Mouse (Mus musculus): ENCODE results near the gene Trove2. TPM values are rescaled to one million over a fixed set of nuclear protein-coding genes. Genes with fewer than 3 reads are reported as not detected.

Gene Trove2
- polyA plus RNA-seq (2015; fragmentation: Nextera tagmentation; extraction: Ambion mirVana): 19.0 and 20.2 TPM in 2 replicates

DNA sequence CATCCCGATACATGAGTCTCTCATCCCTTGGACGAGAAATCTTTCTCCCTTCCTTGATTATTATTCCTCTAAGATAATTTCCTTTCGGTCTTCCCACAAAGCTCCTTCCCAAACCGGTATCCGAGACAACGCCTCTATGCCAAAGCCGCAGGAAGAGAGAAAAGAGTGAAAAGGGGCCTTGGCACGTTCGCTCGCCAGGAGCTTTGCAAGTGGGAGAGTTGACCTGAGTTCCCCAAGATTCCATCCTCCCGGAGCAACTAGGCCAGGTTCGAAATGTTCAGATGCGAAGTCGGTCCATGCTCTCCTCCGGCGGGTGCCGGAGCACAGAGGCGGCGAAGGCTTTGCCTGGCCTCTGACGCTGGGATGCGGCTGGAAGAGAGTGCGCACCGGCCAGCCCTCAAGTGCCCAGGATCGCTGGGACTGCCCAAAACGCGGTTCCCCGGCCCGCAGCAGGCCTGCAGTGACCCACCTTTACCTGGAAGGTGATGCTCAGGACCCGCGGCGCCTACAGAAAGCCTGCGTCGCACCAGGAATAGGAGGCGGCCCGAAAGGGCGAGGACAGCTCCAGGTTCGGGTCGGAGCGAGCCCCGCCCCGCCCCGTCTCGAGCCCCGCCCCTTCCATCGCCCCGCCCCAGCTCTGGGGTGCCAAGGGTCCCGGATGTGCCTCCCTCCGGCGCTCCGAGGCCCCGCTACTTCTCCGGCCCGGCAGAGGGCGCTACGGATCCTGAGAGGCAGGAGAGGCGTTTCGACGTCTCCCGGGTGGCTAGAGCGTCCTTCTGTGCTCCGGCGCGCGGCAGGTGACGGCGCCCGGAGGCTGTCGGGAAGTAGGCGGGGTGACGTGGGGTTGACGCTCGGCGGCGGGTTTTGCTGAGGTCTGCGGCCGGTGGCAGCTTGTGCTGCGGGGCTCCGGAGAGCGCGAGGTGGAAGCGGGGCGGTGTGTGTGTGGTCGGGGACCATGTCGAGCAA lies at the start of gene Trove2, which contains the start of gene Uchl5:
TSS of gene Trove2 (minus strand) at position 623 of the 966 bp plus-strand sequence.
TSS of gene Uchl5 (plus strand) at position 827 of the 966 bp plus-strand sequence.
- H3K27ac ChIP-seq (replicated peaks): peak within 1 kb of the TSS; percentile 85
- peak within 1 kb of the TSS; percentile 76 for H3K4me3 ChIP-seq (replicated peaks)
- peak within 1 kb of the TSS; percentile 76 for H3K4me2 ChIP-seq
- H3K9me3 ChIP-seq (replicated peaks): no peaks in the 10 kb centered on the region
- ATAC-seq (ENCODE audit: low FRiP score): peak; percentile 96
- H3K4me1 ChIP-seq: peaks cover 39% of the 10 kb centered on the region
- H3K36me3 ChIP-seq: no peaks in the 10 kb centered on the region
- under 1% methylated on average over 82 of the region's 84 CpGs for WGBS
- no peaks in the 10 kb centered on the region for H3K27me3 ChIP-seq (replicated peaks)
- peak within 1 kb of the TSS; percentile 86 for H3K9ac ChIP-seq (replicated peaks)

DNA sequence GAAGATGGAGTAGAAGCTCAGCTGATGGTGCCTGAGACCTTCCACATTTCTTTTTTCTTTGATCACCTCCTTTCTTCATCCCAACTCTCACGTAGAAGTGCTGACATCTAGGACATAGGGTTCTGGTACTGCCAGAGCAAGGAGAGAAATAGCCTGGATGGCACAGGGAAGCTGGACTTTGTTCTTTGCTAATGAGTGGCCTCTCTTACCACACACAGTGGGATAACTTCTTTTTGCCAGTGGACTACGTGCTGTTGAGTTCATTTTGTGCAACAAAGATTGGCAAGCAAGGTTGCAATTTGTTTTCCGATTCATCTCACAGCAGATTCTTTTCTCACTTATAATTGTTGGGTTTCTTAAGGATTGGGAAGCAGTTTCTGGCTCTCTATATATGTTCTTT lies 45.8 kb upstream of the Trove2 start:
- Histone ChIP-seq H3K9ac (replicated peaks) (no peak overlapping the region), H3K4me3 (replicated peaks) (no peak overlapping the region), H3K27ac (replicated peaks) (no peak overlapping the region), H3K4me2 (no peak overlapping the region), H3K36me3 (no peaks in the 10 kb centered on the region), H3K4me1 (no peaks in the 10 kb centered on the region), H3K9me3 (replicated peaks) (no peaks in the 10 kb centered on the region), H3K27me3 (replicated peaks) (no peaks in the 10 kb centered on the region)
- WGBS: 85% methylated on average over 3 of the region's 3 CpGs
- ATAC-seq (ENCODE audit: low FRiP score): no peak

DNA sequence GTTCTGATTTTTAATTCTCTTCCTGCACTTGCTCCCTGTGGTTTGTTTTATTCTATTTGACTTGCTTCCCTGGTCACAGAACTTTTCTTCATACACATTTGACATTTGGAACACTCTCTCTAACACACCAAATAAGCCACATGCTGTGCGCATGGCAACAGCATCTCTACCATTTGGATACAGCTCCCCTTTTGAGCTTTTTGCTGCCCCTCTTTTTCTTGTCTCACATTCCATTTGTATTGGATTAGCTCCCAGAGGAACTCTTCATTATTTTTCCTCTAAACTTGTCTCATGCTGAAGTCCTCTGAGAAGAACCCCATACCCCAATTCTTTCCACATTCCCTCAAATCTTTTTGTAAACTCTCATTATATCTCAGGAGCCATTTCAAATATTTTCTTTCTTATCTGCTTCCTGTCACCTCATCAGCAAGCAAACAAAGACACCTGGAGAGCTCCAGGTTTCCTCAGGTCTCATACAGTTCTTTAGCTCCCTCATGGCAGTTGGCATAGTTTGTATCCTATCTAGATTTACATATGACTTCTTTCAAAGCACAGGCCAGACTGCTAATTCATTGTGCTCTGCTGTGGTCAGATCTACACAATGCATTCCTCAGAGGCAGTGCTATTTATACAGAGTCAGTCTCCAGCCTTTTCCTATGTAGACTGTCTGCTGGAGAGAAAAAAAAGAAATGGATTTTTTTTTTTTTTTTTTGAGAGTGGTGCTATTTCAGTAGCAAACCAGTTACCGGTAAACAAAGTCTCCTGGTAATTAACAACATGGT lies 43.4 kb upstream of the Trove2 start:
- Histone ChIP-seq H3K27me3 (replicated peaks) (no peaks in the 10 kb centered on the region), H3K4me3 (replicated peaks) (no peak overlapping the region), H3K4me2 (no peak overlapping the region), H3K27ac (replicated peaks) (no peak overlapping the region), H3K36me3 (no peaks in the 10 kb centered on the region), H3K9ac (replicated peaks) (no peak overlapping the region), H3K9me3 (replicated peaks) (no peaks in the 10 kb centered on the region), H3K4me1 (no peaks in the 10 kb centered on the region)
- ATAC-seq (ENCODE audit: low FRiP score): no peak
- WGBS: 44% methylated on average over 2 of the region's 2 CpGs

DNA sequence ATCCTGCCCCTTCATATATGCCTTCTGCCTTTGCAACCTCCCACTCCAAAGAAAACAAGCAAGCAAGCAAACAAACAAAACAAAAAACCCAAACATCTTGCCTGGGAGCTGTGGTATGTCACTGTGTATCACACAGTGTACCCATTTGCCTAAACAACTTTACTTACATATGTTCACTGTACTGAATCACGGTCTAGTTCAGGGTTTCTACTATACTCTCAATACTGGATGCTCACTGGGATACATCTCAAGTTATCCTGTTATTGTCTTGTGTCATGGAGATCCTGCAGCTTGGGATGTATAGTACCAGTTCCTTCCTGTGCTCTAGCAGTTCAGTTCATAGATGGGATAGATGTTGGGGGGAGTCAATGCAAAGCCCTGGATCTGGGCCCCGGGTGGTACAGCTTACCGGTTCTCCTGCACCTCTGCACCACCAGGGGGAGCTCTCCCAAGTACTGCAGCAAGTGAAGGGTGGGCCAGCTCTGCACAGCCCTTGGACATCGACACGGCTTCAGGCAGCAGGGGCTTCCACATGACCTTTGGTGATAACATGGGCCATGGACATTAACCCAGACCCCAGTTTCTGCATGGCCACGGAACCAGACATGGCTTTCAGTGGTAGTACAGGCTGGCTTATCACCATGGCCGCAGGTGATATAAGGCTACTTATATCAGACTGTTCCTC lies 37.0 kb upstream of the Trove2 start:
- no peak overlapping the region for H3K4me3 ChIP-seq (replicated peaks)
- 42% methylated on average over 7 of the region's 7 CpGs for WGBS
- H3K36me3 ChIP-seq: no peaks in the 10 kb centered on the region
- no peak overlapping the region for H3K4me2 ChIP-seq
- ATAC-seq (ENCODE audit: low FRiP score): no peak; the same call in 1 of the 2 replicates
- H3K27ac ChIP-seq (replicated peaks): no peak overlapping the region
- H3K4me1 ChIP-seq: no peaks in the 10 kb centered on the region
- H3K9me3 ChIP-seq (replicated peaks): no peaks in the 10 kb centered on the region
- no peak overlapping the region for H3K9ac ChIP-seq (replicated peaks)
- H3K27me3 ChIP-seq (replicated peaks): no peaks in the 10 kb centered on the region

DNA sequence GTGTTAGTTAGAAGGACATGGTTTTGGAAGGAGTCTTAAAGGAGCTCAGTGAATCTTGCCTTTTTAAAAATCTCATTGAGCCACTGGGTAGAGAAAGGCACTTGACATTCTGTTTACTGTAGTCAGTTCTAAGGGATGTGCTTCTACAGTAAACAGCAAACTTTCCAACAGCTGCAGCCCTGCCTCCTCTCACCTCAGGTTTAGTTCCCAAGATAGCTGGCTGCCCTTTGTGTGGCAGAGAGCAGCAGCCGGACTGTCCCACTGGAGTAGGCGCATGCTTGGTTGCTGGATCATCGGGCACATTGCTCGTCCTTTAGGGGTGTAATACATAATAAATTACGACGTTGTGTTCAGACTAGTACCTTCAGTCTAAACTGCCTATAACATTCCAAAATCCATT lies 32.2 kb upstream of the Trove2 start:
- no peaks in the 10 kb centered on the region for H3K9me3 ChIP-seq (replicated peaks)
- H3K27ac ChIP-seq (replicated peaks): no peak overlapping the region
- ATAC-seq (ENCODE audit: low FRiP score): no peak
- H3K9ac ChIP-seq (replicated peaks): no peak overlapping the region
- H3K4me1 ChIP-seq: no peaks in the 10 kb centered on the region
- 0 out of 2 replicates have a peak, but pooled peaks cover 3% of the 10 kb centered on the region for H3K36me3 ChIP-seq
- no peak overlapping the region for H3K4me3 ChIP-seq (replicated peaks)
- WGBS: 76% methylated on average over 6 of the region's 6 CpGs
- H3K27me3 ChIP-seq (replicated peaks): no peaks in the 10 kb centered on the region
- H3K4me2 ChIP-seq: no peak overlapping the region

DNA sequence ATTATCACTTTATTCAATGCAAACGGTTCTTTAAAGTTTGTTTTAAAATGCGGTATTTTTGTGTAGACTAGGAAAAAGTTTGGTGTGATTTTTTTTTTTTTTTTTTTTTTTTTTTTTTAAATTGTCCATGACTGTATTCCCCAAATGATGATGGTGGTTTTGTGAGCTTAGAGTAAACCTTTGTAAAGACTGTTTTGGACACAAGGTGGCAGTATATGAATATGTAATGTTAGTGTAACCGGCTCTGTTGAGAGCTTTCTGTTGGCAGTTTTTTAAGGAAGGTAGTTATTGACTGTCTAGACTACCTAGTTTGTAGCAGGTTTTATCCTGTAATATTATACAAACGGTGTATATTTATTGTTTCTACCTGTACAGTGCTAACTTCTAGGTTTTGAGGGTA lies 26.7 kb upstream of the Trove2 start:
- WGBS: 42% methylated on average over 4 of the region's 4 CpGs
- Histone ChIP-seq H3K4me2 (no peak overlapping the region), H3K9ac (replicated peaks) (no peak overlapping the region), H3K27me3 (replicated peaks) (no peaks in the 10 kb centered on the region), H3K27ac (replicated peaks) (no peak overlapping the region), H3K4me3 (replicated peaks) (no peak overlapping the region), H3K9me3 (replicated peaks) (no peaks in the 10 kb centered on the region), H3K4me1 (no peaks in the 10 kb centered on the region), H3K36me3 (0 out of 2 replicates have a peak, but pooled peaks cover 3% of the 10 kb centered on the region)
- peak; percentile 85 for ATAC-seq (ENCODE audit: low FRiP score)

DNA sequence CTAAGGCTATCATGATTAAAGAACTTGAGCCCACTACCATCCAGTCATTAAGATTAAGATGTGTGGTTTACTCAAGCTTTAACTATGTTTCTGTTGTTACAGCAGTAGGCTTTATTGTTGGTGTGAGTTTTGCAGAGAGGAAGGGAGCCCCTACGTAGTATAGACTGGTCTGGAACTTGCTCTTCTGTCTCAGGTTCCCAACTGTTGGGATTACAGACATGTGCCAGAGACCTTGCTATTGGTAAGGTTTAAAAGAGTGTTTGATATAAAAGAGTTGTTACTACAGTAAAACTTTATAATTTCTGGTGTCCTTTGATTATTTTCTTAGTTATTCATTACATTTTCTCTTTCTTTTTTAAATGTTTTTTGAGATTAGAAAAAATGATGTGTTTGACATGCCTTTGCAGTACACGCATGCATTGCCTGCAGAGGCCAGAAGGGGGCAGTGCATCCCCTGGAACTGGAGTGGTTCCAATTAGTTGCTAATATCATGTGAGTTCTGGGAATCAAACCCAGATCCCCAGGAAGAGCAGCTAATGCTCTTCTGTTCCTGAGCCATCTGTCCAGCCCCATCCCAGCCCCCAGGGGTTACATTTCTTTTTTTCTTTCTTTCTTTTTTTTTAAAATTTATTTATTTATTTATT lies 11.8 kb upstream of the Trove2 start:
- ATAC-seq (ENCODE audit: low FRiP score): no peak
- H3K27me3 ChIP-seq (replicated peaks): no peaks in the 10 kb centered on the region
- 82% methylated on average over 2 of the region's 2 CpGs for WGBS

DNA sequence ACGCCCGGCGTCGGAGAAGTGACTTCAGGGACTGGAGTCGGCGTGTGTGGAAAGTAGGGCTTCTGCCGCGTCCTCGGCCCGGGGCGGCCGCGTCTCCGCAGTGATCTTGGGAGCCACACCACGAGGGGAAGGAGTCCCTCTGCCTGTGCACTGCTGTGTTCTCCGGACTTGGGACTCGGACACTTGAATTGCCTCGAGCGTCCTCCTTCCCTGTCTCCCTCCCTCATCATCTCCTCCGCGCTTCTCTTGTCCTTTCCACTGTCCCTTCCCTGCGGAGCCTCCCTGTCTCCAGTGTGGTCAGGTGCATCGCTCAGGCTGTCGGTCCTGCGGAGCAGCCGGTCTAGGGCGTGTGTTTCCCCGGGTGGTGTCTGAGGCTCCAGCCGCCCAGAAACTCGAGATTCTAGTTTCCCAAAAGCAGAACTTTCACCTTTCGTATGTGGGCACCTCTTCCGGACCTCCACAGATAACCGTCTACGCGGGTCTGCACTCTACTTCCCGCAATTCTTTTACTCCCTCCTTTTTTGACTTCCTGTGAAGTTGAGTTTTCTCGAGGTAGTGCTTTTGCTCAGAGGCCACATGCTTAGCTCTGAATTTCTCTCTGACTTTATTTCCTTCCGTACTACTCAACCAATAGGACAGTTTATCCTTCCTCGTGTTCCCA lies 820 bp upstream of the Trove2 start:
- peak overlapping the region; percentile 76 for H3K4me2 ChIP-seq
- under 1% methylated on average over 39 of the region's 39 CpGs for WGBS
- H3K9me3 ChIP-seq (replicated peaks): no peaks in the 10 kb centered on the region
- peaks cover 33% of the 10 kb centered on the region for H3K4me1 ChIP-seq
- peak overlapping the region; percentile 80 for H3K27ac ChIP-seq (replicated peaks)
- H3K27me3 ChIP-seq (replicated peaks): no peaks in the 10 kb centered on the region
- H3K9ac ChIP-seq (replicated peaks): peak overlapping the region; percentile 86
- H3K36me3 ChIP-seq: no peaks in the 10 kb centered on the region
- peak; percentile 23 for ATAC-seq (ENCODE audit: low FRiP score)
- H3K4me3 ChIP-seq (replicated peaks): peak overlapping the region; percentile 76

More for the DNA sequence above, 11.8 kb upstream of the Trove2 start:
- Histone ChIP-seq H3K36me3 (no peaks in the 10 kb centered on the region; the same call in 1 of the 2 replicates), H3K4me1 (no peaks in the 10 kb centered on the region), H3K27ac (replicated peaks) (no peak overlapping the region), H3K9me3 (replicated peaks) (no peaks in the 10 kb centered on the region), H3K4me3 (replicated peaks) (no peak overlapping the region), H3K4me2 (no peak overlapping the region), H3K9ac (replicated peaks) (no peak overlapping the region)

DNA sequence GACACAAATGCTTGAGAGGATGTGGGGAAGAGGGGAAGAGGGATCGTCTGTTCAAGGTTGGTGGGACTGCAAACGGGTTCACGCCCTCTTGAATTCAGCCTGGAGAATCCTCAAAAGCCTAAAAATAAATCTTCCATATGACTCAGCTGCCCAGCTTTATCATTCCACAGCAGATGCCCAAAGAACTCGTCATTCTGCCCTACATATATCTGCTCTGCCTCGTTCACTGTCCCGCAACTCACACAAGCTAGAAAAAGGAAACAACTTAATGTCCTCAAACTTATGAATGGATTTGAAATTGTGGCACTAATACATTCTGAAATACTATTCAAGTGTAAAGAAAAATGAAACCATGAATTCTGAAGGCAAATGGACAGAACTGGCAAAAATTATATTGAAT lies 3.0 kb downstream of the Trove2 start:
- Histone ChIP-seq H3K4me2 (no peak overlapping the region; the same call in 1 of the 2 replicates), H3K4me1 (peaks cover 36% of the 10 kb centered on the region), H3K9ac (replicated peaks) (no peak overlapping the region), H3K27ac (replicated peaks) (no peak overlapping the region), H3K27me3 (replicated peaks) (no peaks in the 10 kb centered on the region), H3K36me3 (peaks cover 9% of the 10 kb centered on the region), H3K9me3 (replicated peaks) (no peaks in the 10 kb centered on the region), H3K4me3 (replicated peaks) (no peak overlapping the region)
- WGBS: 75% methylated on average over 6 of the region's 6 CpGs
- ATAC-seq (ENCODE audit: low FRiP score): no peak

DNA sequence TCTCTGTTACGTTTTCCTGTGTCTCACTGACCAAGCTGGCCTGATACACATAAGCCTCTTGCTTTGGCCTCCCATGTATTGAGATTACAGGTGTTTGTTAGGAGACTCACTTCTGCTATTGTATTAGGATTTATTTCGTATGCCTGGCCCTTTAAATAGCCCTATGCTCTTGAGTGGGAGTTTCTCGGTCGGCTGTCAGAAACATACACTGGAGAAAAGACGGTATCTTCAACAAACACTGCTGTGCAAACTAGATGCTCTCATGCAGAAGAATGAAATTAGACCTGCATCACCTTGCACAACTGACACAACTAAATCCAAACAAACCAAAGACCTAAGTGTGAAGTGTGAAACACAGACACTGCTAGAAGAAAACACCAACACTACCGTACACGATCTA lies 3.8 kb downstream of the Trove2 start:
- H3K4me2 ChIP-seq: no peak overlapping the region
- whole genome bisulfite sequencing: 78% methylated on average over 7 of the region's 7 CpGs
- ATAC-seq (ENCODE audit: low FRiP score): no peak
- H3K36me3 ChIP-seq: peaks cover 9% of the 10 kb centered on the region
- H3K9ac ChIP-seq (replicated peaks): no peak overlapping the region
- no peak overlapping the region for H3K27ac ChIP-seq (replicated peaks)
- no peaks in the 10 kb centered on the region for H3K27me3 ChIP-seq (replicated peaks)
- peaks cover 29% of the 10 kb centered on the region for H3K4me1 ChIP-seq
- no peaks in the 10 kb centered on the region for H3K9me3 ChIP-seq (replicated peaks)
- no peak overlapping the region for H3K4me3 ChIP-seq (replicated peaks)

All from neural tube, embryonic 15.5 days (tissue).